Mouse (Mus musculus): ENCODE results near the gene Sumo3. TPM values are rescaled to one million over a fixed set of nuclear protein-coding genes. Genes with fewer than 3 reads are reported as not detected.

Gene Sumo3
- total RNA-seq, 2 experiments from 2014 or later = 144 to 147 TPM

Small RNA genes within 50 kb of the gene (microRNA-seq; reads per million reads assigned to microRNA genes)
- gene Mir1930 = 17.9 to 29.4 reads per million in 2 experiments

Other genes starting within 250 kb of the Sumo3 start
- gene Adarb1, start 187.8 kb upstream of the Sumo3 start, total RNA-seq (2021) = 100 to 1,000 TPM; 111 to 119 TPM
- gene Fam207a, start 90.3 kb upstream of the Sumo3 start, total RNA-seq (2021) = 10 to 100 TPM; 37.6 to 40.5 TPM
- gene Itgb2, start 75.8 kb upstream of the Sumo3 start, total RNA-seq (2021) = 1 to 10 TPM; 3.6 to 4.5 TPM
- gene Pttg1ip, start 24.4 kb upstream of the Sumo3 start, total RNA-seq (2021) = 10 to 100 TPM; 69.2 to 78.2 TPM
- 10 to 100 TPM; 31.6 to 32.6 TPM for gene Gm49325, start 100 bp downstream of the Sumo3 start, total RNA-seq (2021)
- gene Ube2g2, start 16.2 kb downstream of the Sumo3 start, total RNA-seq (2021) = 10 to 100 TPM; 84.7 to 86.9 TPM
- under 1 TPM in 1 of 2 experiments, not detected in 1; 0.20 TPM for gene Tspear, start 80.5 kb downstream of the Sumo3 start, total RNA-seq (2021)
- not detected for gene Gm19402, start 84.7 kb downstream of the Sumo3 start, total RNA-seq (2021)
- gene Gm9508, start 91.1 kb downstream of the Sumo3 start, total RNA-seq (2021) = not detected
- not detected for gene Gm10272, start 100.5 kb downstream of the Sumo3 start, total RNA-seq (2021)
- not detected for gene Gm10024, start 105.4 kb downstream of the Sumo3 start, total RNA-seq (2021)
- not detected for gene Gm10142, start 109.7 kb downstream of the Sumo3 start, total RNA-seq (2021)
- gene Krtap12-1, start 114.5 kb downstream of the Sumo3 start, total RNA-seq (2021) = not detected
- gene Gm10100, start 120.4 kb downstream of the Sumo3 start, total RNA-seq (2021) = not detected
- not detected for gene Gm18596, start 136.5 kb downstream of the Sumo3 start, total RNA-seq (2021)
- gene Gm9736, start 145.3 kb downstream of the Sumo3 start, total RNA-seq (2021) = not detected
- gene Gm3233, start 153.6 kb downstream of the Sumo3 start, total RNA-seq (2021) = not detected
- not detected for gene Gm3238, start 165.2 kb downstream of the Sumo3 start, total RNA-seq (2021)
- gene Gm7138, start 170.8 kb downstream of the Sumo3 start, total RNA-seq (2021) = not detected
- gene Gm3250, start 176.4 kb downstream of the Sumo3 start, total RNA-seq (2021) = not detected
- gene Gm7137, start 182.1 kb downstream of the Sumo3 start, total RNA-seq (2021) = not detected
- not detected for gene Gm9639, start 189.0 kb downstream of the Sumo3 start, total RNA-seq (2021)
- gene Gm19668, start 193.0 kb downstream of the Sumo3 start, total RNA-seq (2021) = not detected
- gene Gm9507, start 205.7 kb downstream of the Sumo3 start, total RNA-seq (2021) = not detected
- not detected for gene Gm2696, start 208.6 kb downstream of the Sumo3 start, total RNA-seq (2021)
- gene Krtap10-4, start 221.0 kb downstream of the Sumo3 start, total RNA-seq (2021) = not detected
- not detected for gene Krtap10-10, start 229.8 kb downstream of the Sumo3 start, total RNA-seq (2021)
- gene Gm36176, start 240.7 kb downstream of the Sumo3 start, total RNA-seq (2021) = not detected
- gene Gm10318, start 246.8 kb downstream of the Sumo3 start, total RNA-seq (2021) = not detected

Data from layer of hippocampus, adult 18-20 months (tissue).